16 mouse cellular contexts compared by ENCODE assay signal in the genomic region with DNA sequence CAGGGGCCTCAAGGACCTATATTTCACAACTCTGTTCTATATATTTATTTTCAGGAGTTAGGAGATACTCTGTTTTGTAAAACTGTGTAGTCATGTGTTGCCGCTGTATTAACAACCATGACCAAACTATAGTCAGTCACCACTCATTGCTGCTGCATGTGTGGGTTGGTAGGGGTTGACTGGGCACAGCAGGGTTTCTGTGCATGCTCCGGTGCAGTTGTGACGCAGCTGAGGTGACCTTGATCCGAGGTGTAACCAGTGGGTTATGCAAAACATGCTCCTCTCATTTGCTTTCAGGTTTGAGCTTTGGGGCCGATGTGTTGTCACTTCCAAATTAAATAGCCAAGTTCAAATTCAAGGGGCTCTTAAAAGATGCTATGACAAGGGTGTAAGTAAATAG.
"Had no signal": no experiment of that assay in that cellular context is flagged by ENCODE, and none has a peak within 500 bp of the region (broad histone marks: within the 10 kb centered on the region; RNA-seq: fewer than 3 reads in every experiment).

No protein-coding gene starts in this region.

- H3K9ac ChIP-seq: liver, postnatal 0 days; lung, embryonic 15.5 days; midbrain, embryonic 13.5 days; midbrain, embryonic 15.5 days; neural tube, embryonic 12.5 days; stomach, embryonic 15.5 days had no signal

- H3K4me2 ChIP-seq: lung, embryonic 15.5 days; midbrain, embryonic 11.5 days; midbrain, embryonic 13.5 days; midbrain, embryonic 15.5 days; neural tube, embryonic 12.5 days; stomach, embryonic 15.5 days had no signal

- DNase-seq: liver, postnatal 0 days; lung, adult 2 months; lung, postnatal 14 days; lung, postnatal 36 days; right cerebral cortex, postnatal 14 days; thymus, adult 2 months; thymus, postnatal 36 days had no signal

- H3K4me1 ChIP-seq: lung, embryonic 15.5 days; megakaryocyte, embryonic 14.5 days; midbrain, embryonic 13.5 days; midbrain, embryonic 15.5 days; neural tube, embryonic 12.5 days; stomach, embryonic 15.5 days had no signal

- H3K36me3 ChIP-seq: lung, embryonic 15.5 days; midbrain, embryonic 13.5 days; midbrain, embryonic 15.5 days; neural tube, embryonic 12.5 days; stomach, embryonic 15.5 days had no signal

- H3K9me3 ChIP-seq: lung, embryonic 15.5 days; megakaryocyte, embryonic 14.5 days; midbrain, embryonic 13.5 days; midbrain, embryonic 15.5 days; neural tube, embryonic 12.5 days; stomach, embryonic 15.5 days had no signal

- H3K4me3 ChIP-seq: lung, embryonic 15.5 days; megakaryocyte, embryonic 14.5 days; midbrain, embryonic 13.5 days; midbrain, embryonic 15.5 days; neural tube, embryonic 12.5 days; stomach, embryonic 15.5 days had no signal

- H3K27me3 ChIP-seq: lung, embryonic 15.5 days; megakaryocyte, embryonic 14.5 days; midbrain, embryonic 13.5 days; midbrain, embryonic 15.5 days; neural tube, embryonic 12.5 days; stomach, embryonic 15.5 days had no signal

- H3K27ac ChIP-seq: lung, embryonic 15.5 days; macrophage; midbrain, embryonic 13.5 days; midbrain, embryonic 15.5 days; neural tube, embryonic 12.5 days; stomach, embryonic 15.5 days; stomach, postnatal 0 days had no signal
